Mouse (Mus musculus) heart, postnatal 14 days (tissue): ENCODE data around the gene Psmb5. TPM values are rescaled to one million over a fixed set of nuclear protein-coding genes. Genes with fewer than 3 reads are reported as not detected.

Experiments
- DNase-seq, 2 experiments: peaks; one replicate each; pipeline ENCODE4 v3.0.0; 2021 to 2022
- intact Hi-C: fragments of 180-260 bp; cut with DNase I; formaldehyde crosslinking; loops from one replicate; pipeline ENCODE4 v1.15.1; 2025
- microRNA-seq, 2 experiments: library from miRNA; unstranded; fragments of <30 nt; microRNA quantifications; one replicate each; pipeline ENCODE4 v1.2.0; 2021 to 2022
- total RNA-seq, 2 experiments: library from RNA; stranded (reverse); gene quantifications; 2 replicates each; pipeline ENCODE4 v1.2.3; 2021

The Psmb5 gene
- total RNA-seq, 2 experiments from 2014 or later = 186 to 196 TPM

GRCm38 (mm10) chr14:54569451-54570392 lies 48.1 kb downstream of the Psmb5 start:
- intact Hi-C loops = loop anchor here (1.0 to 5.0 kb wide), 2 partner anchors 72 to 133 kb away; partner anchors contain the start of gene Cdh24
- DNase-seq = peak in 1 of 2 experiments; percentile 29

GRCm38 (mm10) chr14:54568694-54569414 lies 49.0 kb downstream of the Psmb5 start:
- intact Hi-C loops = loop anchor here (1.0 to 5.0 kb wide), 2 partner anchors 72 to 133 kb away; partner anchors contain the start of gene Cdh24
- peak; percentile 76 to 83 for DNase-seq

Small RNA genes within 50 kb of the gene (microRNA-seq; reads per million reads assigned to microRNA genes)
- gene Mir686 (0 reads per million in 2 experiments), gene Mir6948 (0.27 to 0.36 reads per million in 2 experiments)

Other genes starting within 250 kb of the Psmb5 start
- gene Slc7a7, start 200.2 kb downstream of the Psmb5 start, total RNA-seq = 1 to 10 TPM; 6.2 to 6.5 TPM
- 100 to 1,000 TPM; 102 to 116 TPM for gene Mrpl52, start 191.1 kb downstream of the Psmb5 start, total RNA-seq
- gene Mmp14, start 186.4 kb downstream of the Psmb5 start, total RNA-seq = 10 to 100 TPM; 53.6 to 60.0 TPM
- gene Lrp10, start 153.9 kb downstream of the Psmb5 start, total RNA-seq = 10 to 100 TPM; 63.2 to 65.6 TPM
- gene Rem2, start 141.9 kb downstream of the Psmb5 start, total RNA-seq = not detected
- 10 to 100 TPM; 26.9 to 29.2 TPM for gene Prmt5, start 100.5 kb downstream of the Psmb5 start, total RNA-seq
- 1 to 10 TPM; 5.2 to 6.1 TPM for gene Haus4, start 63.4 kb downstream of the Psmb5 start, total RNA-seq
- 10 to 100 TPM; 10.2 to 10.7 TPM for gene Ajuba, start 40.5 kb downstream of the Psmb5 start, total RNA-seq
- gene 4931414P19Rik, start 12.0 kb downstream of the Psmb5 start, total RNA-seq = 1 to 10 TPM; 5.0 to 6.0 TPM
- gene Psmb11, start 3.4 kb upstream of the Psmb5 start, total RNA-seq = 1 to 10 TPM in 1 of 2 experiments, not detected in 1; 1.1 TPM
- gene Gm17606, start 22.9 kb upstream of the Psmb5 start, total RNA-seq = not detected
- gene Cdh24, start 23.3 kb upstream of the Psmb5 start, total RNA-seq = 1 to 10 TPM; 1.1 to 1.6 TPM
- 10 to 100 TPM; 17.2 to 18.6 TPM for gene 1700123O20Rik, start 68.2 kb upstream of the Psmb5 start, total RNA-seq
- gene Acin1, start 68.9 kb upstream of the Psmb5 start, total RNA-seq = 100 to 1,000 TPM; 105 to 106 TPM
- not detected for gene Gm29776, start 80.8 kb upstream of the Psmb5 start, total RNA-seq
- not detected for gene Cebpe, start 94.2 kb upstream of the Psmb5 start, total RNA-seq
- gene Slc7a8, start 163.9 kb upstream of the Psmb5 start, total RNA-seq = 1 to 10 TPM; 3.2 to 3.7 TPM
- not detected for gene Rnf212b, start 196.1 kb upstream of the Psmb5 start, total RNA-seq